Comparison of ENCODE assay signal across 8 mouse cellular contexts in the genomic region with DNA sequence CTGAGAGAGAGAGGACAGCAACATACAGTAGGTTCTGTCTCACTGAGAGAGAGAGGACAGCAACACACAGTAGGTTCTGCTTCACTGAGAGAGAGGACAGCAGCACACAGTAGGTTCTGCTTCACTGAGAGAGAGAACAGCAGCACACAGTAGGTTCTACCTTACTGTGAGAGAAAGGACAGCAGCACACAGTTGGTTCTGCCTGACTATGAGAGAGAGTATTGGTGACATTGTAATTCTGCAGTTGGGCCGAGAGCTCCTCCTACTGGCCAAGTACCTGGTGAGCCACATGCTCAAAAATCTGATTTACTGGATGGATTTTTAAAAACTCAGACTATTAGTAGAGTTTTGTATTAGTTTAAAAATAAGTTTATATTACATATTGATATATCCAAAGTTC. TPM values are rescaled to one million over a fixed set of nuclear protein-coding genes. Genes with fewer than 3 reads are reported as not detected.
DNase-seq lines count a peak whose midpoint lies in the region.

No protein-coding gene starts in this region.

- DNase-seq in 3T3-L1 (ENCODE audit: low read depth, low spot score) (peak; percentile 78), R1 (ENCODE audit: low read depth, low spot score) (peak; percentile 50)
- peak; percentile 43 for DNase-seq in cerebellum, adult 9-10 months
- DNase-seq in frontal cortex, postnatal 25 days (ENCODE audit: low spot score in 2 of 2), result peak; percentile 63 to 69
- peak; percentile 71 for DNase-seq in kidney, adult 18-20 months
- DNase-seq in left cerebral cortex, postnatal 36 days (ENCODE audit: low spot score in 2 of 2), result peak; percentile 46 to 65
- peak; percentile 66 for DNase-seq in naive thymus-derived CD4-positive, alpha-beta T cell, adult 2 months (ENCODE audit: low read depth)
- DNase-seq in splenic B cell, adult 2 months (ENCODE audit: low read depth, low spot score), result peak; percentile 80

- H3K27me3 ChIP-seq in splenic B cell, adult 2 months (ENCODE audit: control insufficient read depth, insufficient read depth, low read length, poor library complexity, severe bottlenecking), result no peaks in the 10 kb centered on the region

- peaks cover 7% of the 10 kb centered on the region for H3K36me3 ChIP-seq in splenic B cell, adult 2 months (ENCODE audit: control insufficient read depth, insufficient read depth, low read length, poor library complexity, severe bottlenecking)

- intact Hi-C loops in left cerebral cortex, postnatal 36 days (cut with DNase I), result loop anchor here (2.0 kb wide), 1 partner anchor 220 kb away; no protein-coding TSS in a partner anchor

RNA-seq across cellular contexts. Expression of a gene that starts 47.6 kb away (rescaled TPM):
- not detected for total RNA-seq in left cerebral cortex, postnatal 36 days (2021)

Comparison
In these comparisons a context has a peak if more than half of its experiments do, and no peak if none do; other contexts are left out.
1. Peak in every context shown above with its lines: DNase-seq.